ENCODE assay signal across 26 mouse cellular contexts in genomic region chr11:68472162-68472849, GRCm38 (mm10). TPM values are rescaled to one million over a fixed set of nuclear protein-coding genes. Genes with fewer than 3 reads are reported as not detected.
DNase-seq lines count a peak whose midpoint lies in the region; ATAC-seq and TF ChIP-seq lines count a peak whose summit lies in the region.
"Had no signal": no experiment of that assay in that cellular context is flagged by ENCODE, and none has a peak within 500 bp of the region (broad histone marks: within the 10 kb centered on the region; RNA-seq: fewer than 3 reads in every experiment).

No protein-coding gene starts in this region.

- H3K79me2 ChIP-seq in CH12.LX (replicated peaks; ENCODE audit: control insufficient read depth, extremely low read depth, insufficient read depth, poor library complexity, severe bottlenecking): no peaks in the 10 kb centered on the region

- dilution Hi-C loops in CH12.LX (cut with MboI; ENCODE audit: extremely low pct_ligation_motif_present, extremely low pct_unique_long_range_greater_than_20kb, low sequenced_read_pairs): no loop called here

- H3K4me2 ChIP-seq in CH12.LX (ENCODE audit: insufficient read depth, low read depth, poor library complexity, severe bottlenecking): no peak overlapping the region
- H3K4me2 ChIP-seq in lung, postnatal 0 days (replicated peaks; ENCODE audit: low read depth, low read length): no peak overlapping the region
- H3K4me2 ChIP-seq: embryonic facial prominence, embryonic 13.5 days; embryonic facial prominence, embryonic 15.5 days; forebrain, embryonic 13.5 days; forebrain, embryonic 15.5 days had no signal

- no peak for TF ChIP-seq POLR2A in CH12.LX (IDR thresholded peaks at IDR 0.05; ENCODE audit: low read depth, low read length)
- TF ChIP-seq POLR2A in bone marrow macrophage, adult 2 months (IDR thresholded peaks at IDR 0.05; ENCODE audit: borderline replicate concordance, low read depth, low read length): no peak

- WGBS in lung, postnatal 0 days: 63% methylated on average over 5 of the region's 5 CpGs

- peaks cover under 1 to 50% of the 10 kb centered on the region in 2 experiments for H3K36me3 ChIP-seq in CH12.LX (replicated peaks in 1 of 2; ENCODE audit: control insufficient read depth in 1 of 2, insufficient read depth in 1 of 2, low read length in 1 of 2)
- no peaks in the 10 kb centered on the region for H3K36me3 ChIP-seq in lung, postnatal 0 days (ENCODE audit: insufficient read depth, low read length)
- H3K36me3 ChIP-seq: embryonic facial prominence, embryonic 13.5 days; embryonic facial prominence, embryonic 15.5 days; forebrain, embryonic 10.5 days; forebrain, embryonic 15.5 days had no signal

- no peak overlapping the region for H3K27ac ChIP-seq in CH12.LX (ENCODE audit: insufficient read depth, low read depth)
- peak overlapping the region; percentile 79 for H3K27ac ChIP-seq in bone marrow macrophage, adult 2 months (ENCODE audit: insufficient read depth, low read depth, low read length)
- no peak overlapping the region for H3K27ac ChIP-seq in lung, postnatal 0 days (ENCODE audit: low read length)
- H3K27ac ChIP-seq: embryonic facial prominence, embryonic 13.5 days; embryonic facial prominence, embryonic 15.5 days; forebrain, embryonic 10.5 days; forebrain, embryonic 13.5 days; forebrain, embryonic 15.5 days had no signal

- in situ Hi-C loops in CH12.LX (cut with MboI; ENCODE audit: low pct_ligation_motif_present, low pct_unique_long_range_greater_than_20kb, low sequenced_read_pairs): loop anchor here (5.0 kb wide), 1 partner anchor 35 kb away; no protein-coding TSS in a partner anchor

- H3K4me1 ChIP-seq in CH12.LX (ENCODE audit: control insufficient read depth in 1 of 2, insufficient read depth in 2 of 2): peaks cover 7 to 77% of the 10 kb centered on the region in 2 experiments
- peaks cover 85% of the 10 kb centered on the region for H3K4me1 ChIP-seq in bone marrow macrophage, adult 2 months (ENCODE audit: control insufficient read depth, insufficient read depth, low read length)
- H3K4me1 ChIP-seq in lung, postnatal 0 days (ENCODE audit: insufficient read depth, low read depth, low read length): no peaks in the 10 kb centered on the region
- H3K4me1 ChIP-seq: embryonic facial prominence, embryonic 13.5 days; embryonic facial prominence, embryonic 15.5 days; forebrain, embryonic 13.5 days; forebrain, embryonic 15.5 days had no signal

- no peak for TF ChIP-seq RAD21 in CH12.LX (IDR thresholded peaks at IDR 0.05; ENCODE audit: low read depth, low read length)

- H3K27me3 ChIP-seq in CH12.LX (replicated peaks): no peaks in the 10 kb centered on the region
- no peaks in the 10 kb centered on the region for H3K27me3 ChIP-seq in lung, postnatal 0 days (replicated peaks; ENCODE audit: insufficient read depth, low read length)
- H3K27me3 ChIP-seq: embryonic facial prominence, embryonic 15.5 days; forebrain, embryonic 13.5 days; forebrain, embryonic 15.5 days; Patski had no signal

- peaks cover 4% of the 10 kb centered on the region for H3K9me3 ChIP-seq in CH12.LX (replicated peaks; ENCODE audit: low read length)
- no peaks in the 10 kb centered on the region for H3K9me3 ChIP-seq in lung, postnatal 0 days (ENCODE audit: low read length)
- H3K9me3 ChIP-seq: embryonic facial prominence, embryonic 13.5 days; embryonic facial prominence, embryonic 15.5 days; forebrain, embryonic 10.5 days; forebrain, embryonic 13.5 days; forebrain, embryonic 15.5 days had no signal

- no peak overlapping the region for H3K4me3 ChIP-seq in CH12.LX (replicated peaks in 1 of 3; ENCODE audit: low read depth in 2 of 3, low read length in 2 of 3, poor library complexity in 1 of 3)
- no peak overlapping the region for H3K4me3 ChIP-seq in bone marrow macrophage, adult 2 months (ENCODE audit: insufficient read depth, low read length)
- H3K4me3 ChIP-seq in lung, postnatal 0 days (ENCODE audit: low read depth, low read length): no peak overlapping the region
- H3K4me3 ChIP-seq: embryonic facial prominence, embryonic 13.5 days; embryonic facial prominence, embryonic 15.5 days; erythroblast, embryonic 14.5 days; forebrain, embryonic 10.5 days; forebrain, embryonic 13.5 days; forebrain, embryonic 15.5 days had no signal

- ATAC-seq in lung, postnatal 0 days: no peak
- ATAC-seq: activated CD4-positive, CD25-positive, alpha-beta regulatory T cell, adult 4 months; CD4-positive, CD25-positive, alpha-beta regulatory T cell, adult 4 months; forebrain, embryonic 13.5 days; forebrain, embryonic 15.5 days; Patski had no signal

- peak; percentile 64 for TF ChIP-seq EP300 in CH12.LX (IDR thresholded peaks at IDR 0.05; ENCODE audit: low read length)
- TF ChIP-seq EP300 in lung, postnatal 0 days (IDR thresholded peaks at IDR 0.05): no peak

- H3K9ac ChIP-seq in CH12.LX (ENCODE audit: insufficient read depth, low read depth): no peak overlapping the region
- H3K9ac ChIP-seq in lung, postnatal 0 days (replicated peaks; ENCODE audit: low read depth): no peak overlapping the region
- H3K9ac ChIP-seq: embryonic facial prominence, embryonic 13.5 days; embryonic facial prominence, embryonic 15.5 days; forebrain, embryonic 13.5 days; forebrain, embryonic 15.5 days had no signal

- TF ChIP-seq CTCF in CH12.LX (conservative IDR thresholded peaks at IDR 0.05 in 1 of 2, IDR thresholded peaks at IDR 0.05 in 1 of 2; ENCODE audit: low read depth in 2 of 2, low read length in 2 of 2): no peak
- TF ChIP-seq CTCF in bone marrow macrophage, adult 2 months (IDR thresholded peaks at IDR 0.05; ENCODE audit: low read depth, low read length): no peak
- TF ChIP-seq CTCF in lung, postnatal 0 days (IDR thresholded peaks at IDR 0.05): no peak

- peak; percentile 0 for DNase-seq in adrenal gland, postnatal 14 days
- DNase-seq in adrenal gland, adult 2 months: no peak
- peak; percentile 1 for DNase-seq in gastrocnemius, postnatal 10 days
- DNase-seq in gastrocnemius, adult 18-20 months (ENCODE audit: low spot score): no peak
- peak; percentile 54 for DNase-seq in CH12.LX (ENCODE audit: extremely low read depth)
- no peak for DNase-seq in lung, postnatal 0 days (ENCODE audit: low spot score)
- no peak for DNase-seq in cerebellum, postnatal 36 days
- DNase-seq: adrenal gland, postnatal 10 days; adrenal gland, postnatal 36 days; B cell, adult 2 months; cerebellum, adult 11 months; cerebellum, adult 18-20 months; cerebellum, adult 8-10 months; cerebellum, adult 9-11 months; cerebellum, postnatal 14 days; embryo, embryonic 11 days had no signal

TF ChIP-seq in CH12.LX, 34 proteins besides CTCF, POLR2A, EP300 and RAD21:
- TF ChIP-seq IRF4 (IDR thresholded peaks at IDR 0.05; ENCODE audit: low read depth, low read length) (0 out of 2 replicates have a peak, but pooled peaks have one; percentile 25), ZKSCAN1 (IDR thresholded peaks at IDR 0.05; ENCODE audit: borderline replicate concordance, low read depth, low read length) (peak; percentile 94), SIN3A (IDR thresholded peaks at IDR 0.05; ENCODE audit: low read length) (no peak), MXI1 (IDR thresholded peaks at IDR 0.05; ENCODE audit: low read depth, low read length) (no peak)
TF ChIP-seq in CH12.LX: peak in this region for 2.

RNA-seq across cellular contexts. Expression of gene Pik3r6, which starts 30.5 kb away (rescaled TPM):
- 4.4 and 5.1 TPM in 2 replicates for total RNA-seq in adrenal gland, postnatal 14 days (2021)
- 1 to 10 TPM; 1.6 to 2.6 TPM for total RNA-seq in adrenal gland, adult 2 months (2021)
- 3.9 and 5.3 TPM in 2 replicates for polyA plus RNA-seq in adrenal gland, adult 2 months (2012; rRNA removed)
- total RNA-seq in gastrocnemius, postnatal 10 days (2021): 1 to 10 TPM; 3.0 to 3.1 TPM
- 1 to 10 TPM in 1 of 2 experiments, under 1 TPM in 1; 0.82 to 1.2 TPM for total RNA-seq in gastrocnemius, adult 18-20 months (2021)
- total RNA-seq in CH12.LX (2012; rRNA removed) (88.4 and 102 TPM in 2 replicates), CH12.LX (2014; rRNA removed) (80.9 and 82.9 TPM in 2 replicates)
- polyA plus RNA-seq in CH12.LX (2012; ENCODE audit: insufficient read length, low read depth): 90.2 and 95.9 TPM in 2 replicates
- polyA plus RNA-seq in bone marrow macrophage, adult 2 months (2012; ENCODE audit: insufficient read depth, insufficient read length, missing spikeins): 30.1 and 35.5 TPM in 2 replicates
- 6.2 and 6.8 TPM in 2 replicates for polyA plus RNA-seq in lung, postnatal 0 days (2015; fragmentation: Nextera tagmentation; extraction: Ambion mirVana)
- polyA plus RNA-seq: activated CD4-positive, CD25-positive, alpha-beta regulatory T cell, adult 4 months; CD4-positive, CD25-positive, alpha-beta regulatory T cell, adult 4 months had no signal

RNA-seq across cellular contexts. Expression of gene Pik3r5, which starts 40.4 kb away (rescaled TPM):
- 0.67 and 4.2 TPM in 2 replicates for total RNA-seq in adrenal gland, postnatal 14 days (2021)
- total RNA-seq in adrenal gland, adult 2 months (2021): 1 to 10 TPM; 1.4 to 3.2 TPM
- 1.6 TPM in 2 replicates for polyA plus RNA-seq in adrenal gland, adult 2 months (2012; rRNA removed)
- total RNA-seq in gastrocnemius, postnatal 10 days (2021): under 1 TPM; 0.52 to 0.54 TPM
- total RNA-seq in gastrocnemius, adult 18-20 months (2021): under 1 TPM; 0.23 to 0.88 TPM
- 5.7 and 8.3 TPM in 2 replicates for total RNA-seq in CH12.LX (2012; rRNA removed)
- 2.9 and 3.5 TPM in 2 replicates for total RNA-seq in CH12.LX (2014; rRNA removed)
- 7.3 and 9.4 TPM in 2 replicates for polyA plus RNA-seq in CH12.LX (2012; ENCODE audit: insufficient read length, low read depth)
- polyA plus RNA-seq in bone marrow macrophage, adult 2 months (2012; ENCODE audit: insufficient read depth, insufficient read length, missing spikeins): 120 and 122 TPM in 2 replicates
- polyA plus RNA-seq in lung, postnatal 0 days (2015; fragmentation: Nextera tagmentation; extraction: Ambion mirVana): 1.1 and 1.2 TPM in 2 replicates

Comparison
In these comparisons a context has a peak if more than half of its experiments do, and no peak if none do; other contexts are left out.
1. DNase-seq: peak in adrenal gland, postnatal 14 days (single experiment), gastrocnemius, postnatal 10 days (single experiment) and CH12.LX (single experiment); none in adrenal gland, adult 2 months (single experiment), gastrocnemius, adult 18-20 months (single experiment), lung, postnatal 0 days (single experiment) and cerebellum, postnatal 36 days (0 of 2).
2. RNA of gene Pik3r6, which starts 30.5 kb away (total RNA-seq): 80.9 to 102 TPM in CH12.LX; 4.4 to 5.1 TPM in adrenal gland, postnatal 14 days, 3.0 to 3.1 TPM in gastrocnemius, postnatal 10 days, 1.6 to 2.6 TPM in adrenal gland, adult 2 months and 0.82 to 1.2 TPM in gastrocnemius, adult 18-20 months; every median in the first group is over 10 times any median in the second.